Mouse (Mus musculus) forebrain, embryonic 12.5 days (tissue): Measurements from ENCODE around the gene Dact2. TPM values are rescaled to one million over a fixed set of nuclear protein-coding genes. Genes with fewer than 3 reads are reported as not detected.
A peak's percentile ranks its signal among the peaks of the same experiment; 100 is the strongest.

Experiments used
- ATAC-seq: fragments of 200-750 bp; cut with Nextera tagmentation; 2 replicates; pipeline ENCODE4 v1.8.0; 2017; ENCODE audit warnings: moderate TSS enrichment; ENCODE audit not compliant: low FRiP score
- H3K27ac ChIP-seq: fragments of 300-500 bp; sonication (generic); 2 replicates; pipeline ENCODE4 v1.5.1; 2016; ENCODE audit warnings: mild to moderate bottlenecking
- H3K27me3 ChIP-seq: fragments of 300-500 bp; sonication (generic); 2 replicates; pipeline ENCODE4 v1.6.1; 2016; ENCODE audit warnings: mild to moderate bottlenecking
- H3K36me3 ChIP-seq: fragments of 300-500 bp; sonication (generic); replicated peaks from 2 replicates; pipeline ENCODE4 v1.6.1; 2016; ENCODE audit warnings: mild to moderate bottlenecking
- H3K4me1 ChIP-seq: fragments of 300-500 bp; sonication (generic); 2 replicates; pipeline ENCODE4 v1.6.1; 2016
- H3K4me2 ChIP-seq: fragments of 300-500 bp; sonication (generic); 2 replicates; pipeline ENCODE4 v1.6.1; 2016; ENCODE audit warnings: mild to moderate bottlenecking, moderate library complexity
- H3K4me3 ChIP-seq: fragments of 300-500 bp; sonication (generic); replicated peaks from 2 replicates; pipeline ENCODE4 v1.5.1; 2016; ENCODE audit warnings: mild to moderate bottlenecking
- H3K9ac ChIP-seq: fragments of 300-500 bp; sonication (generic); 2 replicates; pipeline ENCODE4 v1.6.1; 2016; ENCODE audit warnings: mild to moderate bottlenecking
- H3K9me3 ChIP-seq: fragments of 300-500 bp; sonication (generic); 2 replicates; pipeline ENCODE4 v1.6.1; 2016
- WGBS: fragments of 180-500 bp; shearing (Covaris S2); methylation state at CpG from one replicate; pipeline ENCODE4 v1.1.7; 2016; 5-methylcytosine and 5-hydroxymethylcytosine counted together
- polyA plus RNA-seq: library from polyadenylated mRNA; unstranded; fragments of >200 nt; fragmentation: Nextera tagmentation; extraction: Ambion mirVana; gene quantifications from 2 replicates; pipeline ENCODE4 v1.2.1, GENCODE M21; 2016

Dact2 gene
- polyA plus RNA-seq, 1 experiment from 2014 or later = 0.50 TPM

DNA sequence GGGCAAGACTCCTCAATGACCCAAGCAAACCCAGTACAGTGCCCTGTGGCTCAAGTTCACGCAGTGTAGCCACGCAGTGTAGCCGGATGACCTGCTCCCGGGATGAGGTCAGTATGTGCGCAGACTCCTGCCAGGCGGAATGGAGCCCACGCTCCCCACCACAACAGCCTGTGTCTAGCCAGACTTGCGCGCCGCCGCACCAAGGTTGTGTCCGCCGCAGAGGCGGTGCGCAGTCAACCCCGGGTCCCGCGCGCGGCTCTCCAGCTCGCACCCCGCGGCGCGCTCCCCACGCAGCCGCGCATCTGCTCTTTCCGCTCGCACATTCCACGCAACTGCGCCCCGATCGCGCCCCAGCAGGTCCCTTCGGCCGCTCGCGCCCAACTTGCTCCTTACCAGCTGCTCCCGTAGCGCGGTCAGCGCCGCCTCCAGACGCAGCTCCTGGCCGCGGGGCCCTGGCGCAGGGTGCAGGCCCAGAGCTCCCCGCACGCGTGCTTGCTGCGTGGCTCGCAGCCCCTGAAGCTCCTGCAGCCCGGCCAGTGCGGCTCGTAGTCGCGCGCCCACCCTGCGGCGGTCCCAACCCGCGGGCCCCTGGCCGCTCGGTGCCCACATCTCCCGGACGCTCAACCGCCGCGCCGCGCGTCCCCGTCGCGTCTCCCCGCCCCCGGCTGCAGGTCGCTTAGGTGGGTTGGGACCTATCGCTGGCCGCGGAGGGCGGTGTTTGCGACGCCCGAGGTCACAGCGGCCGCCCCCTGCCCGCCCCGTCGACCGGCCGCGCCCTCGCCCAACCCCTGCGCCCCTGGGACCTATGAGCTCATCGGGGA is 773 bp downstream of the Dact2 start:
- no peaks in the 10 kb centered on the region for H3K36me3 ChIP-seq
- ATAC-seq = peak; percentile 41; the same call in 1 of the 2 replicates
- peak overlapping the region; percentile 61 for H3K9ac ChIP-seq
- WGBS = under 1% methylated on average over 97 of the region's 97 CpGs
- H3K4me2 ChIP-seq = peak overlapping the region; percentile 93
- H3K4me1 ChIP-seq = peaks cover 32% of the 10 kb centered on the region
- no peaks in the 10 kb centered on the region for H3K9me3 ChIP-seq
- H3K4me3 ChIP-seq = peak overlapping the region; percentile 59
- no peak overlapping the region for H3K27ac ChIP-seq
- peaks cover 73% of the 10 kb centered on the region for H3K27me3 ChIP-seq

DNA sequence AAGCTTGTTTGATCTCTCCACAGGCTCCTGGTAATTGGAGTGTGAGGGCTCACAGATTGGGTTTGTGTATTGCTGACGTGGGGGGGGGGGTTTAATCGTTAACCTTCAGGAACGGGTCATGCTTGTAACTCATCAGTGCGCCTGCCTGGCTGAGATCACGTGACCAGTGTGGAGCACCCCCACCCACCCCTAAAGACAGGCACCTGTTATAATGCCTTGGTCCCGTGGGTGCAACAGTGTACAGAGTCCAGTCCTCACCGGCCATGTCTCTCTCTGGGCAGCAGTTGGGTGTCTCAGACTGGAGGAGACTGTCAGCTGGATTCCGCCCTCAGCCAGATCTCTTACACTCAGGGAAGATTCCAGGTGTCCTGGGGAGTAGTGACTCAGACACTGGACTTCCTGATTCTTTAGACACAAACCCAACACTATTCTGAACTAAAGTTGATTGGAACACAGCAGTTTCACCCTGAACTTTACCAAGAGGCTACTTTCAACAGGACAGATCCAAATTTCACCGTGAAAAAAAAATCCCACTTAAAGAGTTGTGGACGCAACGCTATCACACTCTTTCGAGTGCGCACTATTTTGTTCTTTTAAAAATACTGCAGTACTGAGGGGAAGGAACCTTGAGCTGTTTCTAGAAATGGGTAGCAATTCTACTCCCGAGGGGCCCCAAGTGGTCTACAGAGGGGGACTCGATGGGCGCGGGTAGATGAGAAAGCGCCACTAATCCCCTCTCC is 1.6 kb downstream of the Dact2 start:
- peak overlapping the region; percentile 93 for H3K4me2 ChIP-seq
- 0 out of 2 replicates have a peak overlapping the region, but pooled peaks have one; percentile 61 for H3K9ac ChIP-seq
- peaks cover 32% of the 10 kb centered on the region for H3K4me1 ChIP-seq
- WGBS = 1% methylated on average over 18 of the region's 18 CpGs
- no peak overlapping the region for H3K27ac ChIP-seq
- ATAC-seq = peak; percentile 27; the same call in 1 of the 2 replicates
- peak overlapping the region; percentile 59 for H3K4me3 ChIP-seq
- H3K9me3 ChIP-seq = no peaks in the 10 kb centered on the region
- peaks cover 66% of the 10 kb centered on the region for H3K27me3 ChIP-seq
- H3K36me3 ChIP-seq = no peaks in the 10 kb centered on the region

DNA sequence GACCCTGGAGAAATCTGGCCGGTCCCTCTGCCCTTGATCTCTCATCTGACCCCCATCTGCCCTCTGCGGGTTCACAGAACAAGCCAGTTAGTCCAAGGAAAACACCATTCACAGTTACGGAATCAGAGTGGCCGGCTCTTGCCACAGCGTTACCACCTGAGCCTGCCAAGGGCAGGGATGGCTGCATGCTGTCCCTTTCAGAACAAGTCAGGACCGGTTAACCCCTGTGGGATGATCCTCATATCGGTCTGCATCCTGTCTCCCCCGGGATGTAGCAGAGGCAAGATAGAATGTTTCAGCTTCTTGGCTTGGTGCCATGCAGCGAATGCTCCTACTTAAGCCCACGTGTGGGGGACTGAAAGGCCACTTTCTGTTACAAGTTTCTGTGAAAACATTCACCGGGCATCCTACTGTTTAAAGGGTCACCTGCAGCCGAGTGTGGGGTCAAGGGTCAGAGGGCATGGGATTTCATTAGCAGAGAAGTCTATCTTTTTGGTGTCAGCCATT is 2.8 kb downstream of the Dact2 start:
- Histone ChIP-seq H3K9ac (no peak overlapping the region), H3K27me3 (peaks cover 62% of the 10 kb centered on the region), H3K9me3 (no peaks in the 10 kb centered on the region), H3K4me2 (peak overlapping the region; percentile 93; the same call in 1 of the 2 replicates), H3K4me3 (no peak overlapping the region), H3K4me1 (peaks cover 32% of the 10 kb centered on the region), H3K27ac (no peak overlapping the region), H3K36me3 (no peaks in the 10 kb centered on the region)
- WGBS = 13% methylated on average over 12 of the region's 12 CpGs
- ATAC-seq = no peak

- no peak for ATAC-seq
- H3K9me3 ChIP-seq = no peaks in the 10 kb centered on the region
- 87% methylated on average over 7 of the region's 7 CpGs for WGBS
- no peak overlapping the region for H3K4me3 ChIP-seq
- peaks cover 32% of the 10 kb centered on the region for H3K4me1 ChIP-seq
- no peaks in the 10 kb centered on the region for H3K36me3 ChIP-seq
- peaks cover 53% of the 10 kb centered on the region for H3K27me3 ChIP-seq
- H3K4me2 ChIP-seq = no peak overlapping the region
- H3K9ac ChIP-seq = no peak overlapping the region
- H3K27ac ChIP-seq = no peak overlapping the region
Measured at GRCm38 (mm10) chr17:14200206-14200605, 3.9 kb downstream of the Dact2 start.

- no peak overlapping the region for H3K4me2 ChIP-seq
- no peak for ATAC-seq
- H3K4me1 ChIP-seq = peaks cover 32% of the 10 kb centered on the region
- no peak overlapping the region for H3K4me3 ChIP-seq
- peaks cover 47% of the 10 kb centered on the region for H3K27me3 ChIP-seq
- no peak overlapping the region for H3K9ac ChIP-seq
- 30% methylated on average over 4 of the region's 4 CpGs for WGBS
- no peak overlapping the region for H3K27ac ChIP-seq
- no peaks in the 10 kb centered on the region for H3K9me3 ChIP-seq
- H3K36me3 ChIP-seq = no peaks in the 10 kb centered on the region
Measured at GRCm38 (mm10) chr17:14199621-14200020, 4.5 kb downstream of the Dact2 start.

DNA sequence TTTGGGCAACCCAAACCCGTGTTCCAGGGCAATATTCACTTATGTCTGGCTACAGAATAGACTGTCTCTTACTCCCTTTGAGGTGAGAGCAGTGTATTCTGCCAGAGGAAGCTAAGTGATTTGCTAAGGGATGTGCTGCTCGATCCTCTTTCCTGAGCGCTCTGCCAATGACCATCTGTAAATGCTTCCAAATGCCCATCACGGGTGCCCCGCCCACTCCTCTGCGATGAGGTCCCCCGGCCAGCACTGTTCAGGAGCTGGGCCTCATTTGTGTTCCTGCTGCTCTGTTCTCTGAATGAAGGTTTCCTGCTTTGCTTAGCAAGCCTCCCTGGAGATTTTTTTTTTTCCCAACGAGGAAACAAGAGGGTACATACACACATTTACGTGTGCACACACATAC is 11.2 kb downstream of the Dact2 start:
- no peak overlapping the region for H3K9ac ChIP-seq
- no peaks in the 10 kb centered on the region for H3K36me3 ChIP-seq
- no peaks in the 10 kb centered on the region for H3K9me3 ChIP-seq
- H3K27me3 ChIP-seq = no peaks in the 10 kb centered on the region
- H3K27ac ChIP-seq = no peak overlapping the region
- H3K4me1 ChIP-seq = no peaks in the 10 kb centered on the region
- H3K4me2 ChIP-seq = no peak overlapping the region
- H3K4me3 ChIP-seq = no peak overlapping the region
- 75% methylated on average over 9 of the region's 9 CpGs for WGBS
- ATAC-seq = no peak

DNA sequence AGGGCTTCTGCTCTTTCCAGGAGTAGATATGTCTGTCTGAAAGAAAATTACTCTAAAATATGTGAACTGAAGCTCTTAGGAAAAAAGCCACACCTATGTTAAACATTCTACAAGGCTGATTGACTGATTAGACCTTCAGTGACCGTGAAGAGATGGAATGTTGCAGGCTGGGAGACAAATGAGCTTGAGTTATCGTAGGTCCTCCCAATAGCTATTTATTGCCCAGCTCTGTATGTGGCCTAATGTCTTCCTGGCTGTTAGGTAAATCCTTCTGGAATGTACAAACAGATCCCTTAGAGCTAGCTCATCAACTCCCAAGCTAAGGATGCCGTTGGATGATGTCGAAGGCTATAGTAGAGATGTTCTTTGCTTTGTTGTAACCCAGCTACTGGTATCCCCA is 11.7 kb downstream of the Dact2 start:
- no peak for ATAC-seq
- no peaks in the 10 kb centered on the region for H3K36me3 ChIP-seq
- no peak overlapping the region for H3K27ac ChIP-seq
- H3K27me3 ChIP-seq = no peaks in the 10 kb centered on the region
- H3K4me2 ChIP-seq = no peak overlapping the region
- no peaks in the 10 kb centered on the region for H3K4me1 ChIP-seq
- no peak overlapping the region for H3K4me3 ChIP-seq
- WGBS = 92% methylated on average over 4 of the region's 4 CpGs
- no peaks in the 10 kb centered on the region for H3K9me3 ChIP-seq
- no peak overlapping the region for H3K9ac ChIP-seq

DNA sequence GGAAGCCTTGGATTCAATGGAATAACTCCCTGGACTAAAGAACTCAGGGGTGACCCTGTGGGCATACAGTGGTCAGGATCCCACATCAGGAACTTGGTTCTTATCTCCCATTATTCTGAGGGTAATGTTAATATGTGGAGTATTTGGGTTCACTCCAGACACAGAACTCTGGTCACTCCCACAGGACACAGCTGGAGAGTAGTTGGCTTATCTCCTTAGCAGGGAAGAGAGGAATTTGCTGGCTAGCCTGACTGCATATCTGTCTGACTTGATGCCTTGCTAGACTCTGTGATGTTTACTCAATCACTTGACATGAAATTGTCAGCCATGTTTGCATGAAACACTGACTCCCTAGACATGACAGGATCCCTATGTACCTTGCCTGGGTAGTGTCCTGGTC is 15.6 kb downstream of the Dact2 start:
- no peak overlapping the region for H3K27ac ChIP-seq
- H3K4me3 ChIP-seq = no peak overlapping the region
- H3K9me3 ChIP-seq = no peaks in the 10 kb centered on the region
- no peak overlapping the region for H3K9ac ChIP-seq
- no peaks in the 10 kb centered on the region for H3K27me3 ChIP-seq
- H3K4me1 ChIP-seq = no peaks in the 10 kb centered on the region
- no peak for ATAC-seq
- no peaks in the 10 kb centered on the region for H3K36me3 ChIP-seq
- H3K4me2 ChIP-seq = no peak overlapping the region

DNA sequence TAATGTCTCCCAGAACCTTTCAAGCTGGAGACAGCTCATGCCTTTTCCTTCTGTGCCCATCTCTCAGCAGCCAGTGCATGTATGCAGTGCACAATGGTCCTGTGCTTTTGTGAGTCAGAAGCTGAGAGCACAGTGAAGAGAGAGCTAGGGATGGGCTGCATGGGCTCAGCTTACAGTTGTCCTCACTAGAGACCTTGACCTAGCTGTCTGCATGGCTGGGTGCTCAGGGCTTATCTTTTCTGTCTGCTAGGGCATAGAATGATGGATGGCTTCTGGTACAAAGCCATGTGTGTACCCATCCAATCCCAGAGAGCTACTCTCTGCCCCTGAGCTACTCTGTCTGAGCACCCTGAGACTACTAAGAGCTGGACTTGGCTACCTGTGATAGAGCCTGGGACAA is 17.0 kb downstream of the Dact2 start:
- Histone ChIP-seq H3K4me3 (no peak overlapping the region), H3K27me3 (no peaks in the 10 kb centered on the region), H3K4me2 (no peak overlapping the region), H3K9me3 (no peaks in the 10 kb centered on the region), H3K27ac (no peak overlapping the region), H3K9ac (no peak overlapping the region), H3K36me3 (no peaks in the 10 kb centered on the region), H3K4me1 (no peaks in the 10 kb centered on the region)
- no peak for ATAC-seq

DNA sequence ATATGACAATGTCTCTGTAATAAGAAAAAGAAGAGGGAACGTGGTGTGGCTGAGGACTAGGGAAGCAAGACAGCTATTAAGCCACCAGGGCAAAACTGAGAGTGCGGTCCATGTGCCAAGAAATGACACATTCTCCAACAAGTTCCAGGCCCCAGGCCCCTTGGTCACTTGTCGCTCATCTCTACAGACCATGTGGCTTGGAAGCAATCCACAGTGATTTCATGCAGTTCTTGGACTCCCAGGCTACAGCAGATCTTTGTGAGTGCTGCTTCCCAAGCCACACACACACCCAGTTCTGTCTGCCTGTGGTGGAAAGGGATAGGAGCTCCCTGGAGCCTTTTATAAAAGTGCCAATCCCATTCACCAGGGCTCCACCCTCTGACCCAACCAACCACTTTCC is 17.9 kb downstream of the Dact2 start:
- Histone ChIP-seq H3K27ac (no peak overlapping the region), H3K9me3 (no peaks in the 10 kb centered on the region), H3K4me3 (no peak overlapping the region), H3K4me1 (no peaks in the 10 kb centered on the region), H3K4me2 (no peak overlapping the region), H3K9ac (no peak overlapping the region), H3K36me3 (no peaks in the 10 kb centered on the region), H3K27me3 (no peaks in the 10 kb centered on the region)
- no peak for ATAC-seq
- 93% methylated on average over 3 of the region's 3 CpGs for WGBS

GRCm38 (mm10) chr17:14184192-14184814 is 19.8 kb downstream of the Dact2 start:
- no peak overlapping the region for H3K4me3 ChIP-seq
- no peaks in the 10 kb centered on the region for H3K27me3 ChIP-seq
- H3K9me3 ChIP-seq = no peaks in the 10 kb centered on the region
- WGBS = 91% methylated on average over 4 of the region's 4 CpGs
- no peak overlapping the region for H3K4me2 ChIP-seq
- no peaks in the 10 kb centered on the region for H3K36me3 ChIP-seq
- no peak for ATAC-seq
- H3K9ac ChIP-seq = no peak overlapping the region
- no peak overlapping the region for H3K27ac ChIP-seq
- no peaks in the 10 kb centered on the region for H3K4me1 ChIP-seq

DNA sequence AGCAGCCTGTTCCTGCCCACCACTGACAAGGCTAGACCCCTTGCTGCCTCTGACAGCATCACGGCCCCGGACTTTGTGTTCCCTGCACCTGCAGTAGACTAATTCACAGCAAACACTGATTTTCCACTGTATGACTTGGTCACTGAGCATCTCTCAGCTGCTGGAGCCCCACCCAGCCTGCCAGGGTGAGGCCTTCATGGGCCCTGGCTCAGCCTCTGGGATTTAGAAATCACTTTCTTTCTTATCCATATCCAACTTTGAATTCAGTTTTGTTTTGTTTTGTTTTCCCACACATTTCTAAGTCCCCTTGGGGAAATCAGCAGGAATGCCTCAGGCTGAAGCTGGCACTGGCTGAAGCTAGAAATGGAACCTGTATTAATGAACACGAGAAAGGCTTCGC is 20.4 kb downstream of the Dact2 start:
- 95% methylated on average over 4 of the region's 4 CpGs for WGBS
- no peak overlapping the region for H3K27ac ChIP-seq
- no peak overlapping the region for H3K4me3 ChIP-seq
- H3K27me3 ChIP-seq = no peaks in the 10 kb centered on the region
- no peak overlapping the region for H3K9ac ChIP-seq
- no peak for ATAC-seq
- H3K4me2 ChIP-seq = no peak overlapping the region
- H3K36me3 ChIP-seq = no peaks in the 10 kb centered on the region
- H3K4me1 ChIP-seq = no peaks in the 10 kb centered on the region
- H3K9me3 ChIP-seq = no peaks in the 10 kb centered on the region
